Mouse (Mus musculus) myocyte (in vitro differentiated cells): ENCODE measurements around the gene Ints6l.

Experiments
- CEBPB ChIP-seq: IDR thresholded peaks from 2 replicates; pipeline ENCODE4 v1.6.1; 2011; ENCODE audit warnings: mild to moderate bottlenecking, moderate library complexity; ENCODE audit not compliant: poor library complexity, insufficient read depth, severe bottlenecking
- MAX ChIP-seq: IDR thresholded peaks from one replicate; pipeline ENCODE4 v1.6.1; 2011; ENCODE audit warnings: low read depth, mild to moderate bottlenecking, control low read depth
- MYOD1 ChIP-seq, 3 experiments: IDR thresholded peaks; one replicate each; pipeline ENCODE4 v1.6.1; 2011; ENCODE audit warnings: control low read depth in 2 of 3, low read depth in 2 of 3, mild to moderate bottlenecking in 2 of 3, moderate library complexity in 1 of 3; ENCODE audit not compliant: insufficient read length in 2 of 3, control insufficient read depth in 1 of 3
- MYOG ChIP-seq, 3 experiments: IDR thresholded peaks; one replicate each; pipeline ENCODE4 v1.6.1; 2011; ENCODE audit warnings: control low read depth in 2 of 3, low read depth in 2 of 3, mild to moderate bottlenecking in 2 of 3; ENCODE audit not compliant: insufficient read length in 2 of 3, control insufficient read depth in 1 of 3, insufficient read depth in 1 of 3
- POLR2A ChIP-seq: IDR thresholded peaks from one replicate; pipeline ENCODE4 v1.6.1; 2011; ENCODE audit warnings: low read depth, mild to moderate bottlenecking, control low read depth, moderate library complexity; ENCODE audit not compliant: insufficient read length
- POLR2AphosphoS2 ChIP-seq: IDR thresholded peaks from one replicate; pipeline ENCODE4 v1.6.1; 2011; ENCODE audit warnings: low read depth, control low read depth; ENCODE audit not compliant: insufficient read length
- REST ChIP-seq: IDR thresholded peaks from one replicate; pipeline ENCODE4 v1.6.1; 2011; ENCODE audit warnings: mild to moderate bottlenecking, control low read depth, moderate library complexity; ENCODE audit not compliant: insufficient read depth, insufficient read length
- SRF ChIP-seq: IDR thresholded peaks from one replicate; pipeline ENCODE4 v1.6.1; 2011; ENCODE audit warnings: low read depth; ENCODE audit not compliant: control insufficient read depth, insufficient read length
- TCF12 ChIP-seq: IDR thresholded peaks from one replicate; pipeline ENCODE4 v1.6.1; 2011; ENCODE audit warnings: mild to moderate bottlenecking, control low read depth; ENCODE audit not compliant: poor library complexity, insufficient read depth, severe bottlenecking
- USF1 ChIP-seq: IDR thresholded peaks from one replicate; pipeline ENCODE4 v1.6.1; 2011; ENCODE audit warnings: low read depth, mild to moderate bottlenecking, control low read depth, moderate library complexity

DNA sequence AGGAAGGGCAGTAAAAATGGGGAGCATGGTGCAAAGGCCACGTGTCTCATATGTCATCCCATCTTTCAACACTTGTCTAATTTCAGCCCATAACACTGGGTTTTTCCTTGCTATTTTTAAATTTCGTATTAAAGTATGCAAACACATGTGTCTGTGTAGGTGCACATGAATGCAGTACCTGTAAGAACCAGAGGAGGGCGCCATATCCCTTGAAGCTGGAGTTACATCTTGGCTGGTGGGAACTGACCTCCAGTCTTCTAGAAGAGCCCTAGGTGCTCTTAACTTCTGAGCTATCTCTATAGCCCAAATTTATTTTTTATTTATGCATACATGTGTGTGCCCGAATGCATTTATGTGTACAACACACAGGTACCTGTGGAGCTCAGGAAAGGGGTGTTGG, 37.1 kb upstream of the Ints6l start:
- TF ChIP-seq USF1: no peak
- TF ChIP-seq POLR2A: no peak
- TF ChIP-seq TCF12: no peak
- TF ChIP-seq MYOG (IDR thresholded peaks at IDR 0.05; ENCODE audit: control insufficient read depth in 1 of 3, insufficient read depth in 1 of 3, insufficient read length in 2 of 3, low read depth in 2 of 3): no peak
- TF ChIP-seq MAX: no peak
- no peak for TF ChIP-seq POLR2AphosphoS2
- TF ChIP-seq REST: no peak
- TF ChIP-seq MYOD1 (IDR thresholded peaks at IDR 0.05; ENCODE audit: control insufficient read depth in 1 of 3, insufficient read length in 2 of 3, low read depth in 2 of 3): no peak
- no peak for TF ChIP-seq CEBPB
- TF ChIP-seq SRF: no peak
